Mouse (Mus musculus): ENCODE data around the gene Anapc15-ps. TPM values are rescaled to one million over a fixed set of nuclear protein-coding genes. Genes with fewer than 3 reads are reported as not detected.

Gene Anapc15-ps
- total RNA-seq (2014; rRNA removed; ENCODE audit: low replicate concordance) (not detected in 2 replicates), polyA plus RNA-seq (2015; fragmentation: Nextera tagmentation; extraction: Ambion mirVana) (not detected in 2 replicates)

GRCm38 (mm10) chr10:95673351-95673750 lies at the start of gene Anapc15-ps:
TSS of gene Anapc15-ps (minus strand) at chr10:95673451.
- no peaks in the 10 kb centered on the region; the same call in 1 of the 2 replicates for H3K9me3 ChIP-seq (replicated peaks; ENCODE audit: control insufficient read depth, low read length)
- H3K4me2 ChIP-seq (ENCODE audit: low read depth, low read length), result no peak within 1 kb of the TSS
- H3K27ac ChIP-seq (ENCODE audit: low read depth), result no peak within 1 kb of the TSS
- H3K9ac ChIP-seq (replicated peaks; ENCODE audit: low read depth, low read length), result no peak within 1 kb of the TSS
- no peak within 1 kb of the TSS for H3K4me3 ChIP-seq (ENCODE audit: low read depth, low read length)
- no peaks in the 10 kb centered on the region for H3K27me3 ChIP-seq (ENCODE audit: control insufficient read depth, insufficient read depth, low read length)
- ATAC-seq (ENCODE audit: insufficient read depth, low read depth) (no peak), DNase-seq (ENCODE audit: low spot score) (no peak)
- 88% methylated on average over 3 of the region's 3 CpGs for WGBS
- no peaks in the 10 kb centered on the region for H3K36me3 ChIP-seq (replicated peaks; ENCODE audit: control insufficient read depth, insufficient read depth, low read length)
- no peaks in the 10 kb centered on the region for H3K4me1 ChIP-seq (ENCODE audit: control insufficient read depth, insufficient read depth)
- TF ChIP-seq CTCF (IDR thresholded peaks at IDR 0.05; ENCODE audit: low read depth) (no peak), EP300 (IDR thresholded peaks at IDR 0.05; ENCODE audit: low read depth) (no peak)

- 67% methylated on average over 10 of the region's 10 CpGs for WGBS
- DNase-seq (ENCODE audit: low spot score) (no peak), ATAC-seq (ENCODE audit: insufficient read depth, low read depth) (no peak)
- Histone ChIP-seq H3K27ac (ENCODE audit: low read depth) (no peak overlapping the region), H3K27me3 (ENCODE audit: control insufficient read depth, insufficient read depth, low read length) (no peaks in the 10 kb centered on the region), H3K36me3 (replicated peaks; ENCODE audit: control insufficient read depth, insufficient read depth, low read length) (no peaks in the 10 kb centered on the region), H3K4me3 (ENCODE audit: low read depth, low read length) (no peak overlapping the region), H3K9me3 (replicated peaks; ENCODE audit: control insufficient read depth, low read length) (no peaks in the 10 kb centered on the region; the same call in 1 of the 2 replicates), H3K4me1 (ENCODE audit: control insufficient read depth, insufficient read depth) (0 out of 2 replicates have a peak, but pooled peaks cover 8% of the 10 kb centered on the region), H3K4me2 (ENCODE audit: low read depth, low read length) (no peak overlapping the region), H3K9ac (replicated peaks; ENCODE audit: low read depth, low read length) (no peak overlapping the region)
- no peak for TF ChIP-seq EP300 (IDR thresholded peaks at IDR 0.05; ENCODE audit: low read depth)
- TF ChIP-seq CTCF (IDR thresholded peaks at IDR 0.05; ENCODE audit: low read depth), result no peak
Observed at GRCm38 (mm10) chr10:95722203-95722611, 49.0 kb upstream of the Anapc15-ps start.

GRCm38 (mm10) chr10:95720181-95720798 lies 47.0 kb upstream of the Anapc15-ps start:
- no peaks in the 10 kb centered on the region for H3K36me3 ChIP-seq (replicated peaks; ENCODE audit: control insufficient read depth, insufficient read depth, low read length)
- DNase-seq (ENCODE audit: low spot score), result no peak
- 0 out of 2 replicates have a peak, but pooled peaks cover 3% of the 10 kb centered on the region for H3K4me1 ChIP-seq (ENCODE audit: control insufficient read depth, insufficient read depth)
- H3K27me3 ChIP-seq (ENCODE audit: control insufficient read depth, insufficient read depth, low read length), result no peaks in the 10 kb centered on the region
- no peaks in the 10 kb centered on the region; the same call in 1 of the 2 replicates for H3K9me3 ChIP-seq (replicated peaks; ENCODE audit: control insufficient read depth, low read length)
- H3K9ac ChIP-seq (replicated peaks; ENCODE audit: low read depth, low read length), result no peak overlapping the region
- WGBS, result 61% methylated on average over 12 of the region's 12 CpGs
- TF ChIP-seq CTCF (IDR thresholded peaks at IDR 0.05; ENCODE audit: low read depth) (no peak), EP300 (IDR thresholded peaks at IDR 0.05; ENCODE audit: low read depth) (no peak)
- no peak overlapping the region for H3K4me3 ChIP-seq (ENCODE audit: low read depth, low read length)
- no peak overlapping the region for H3K27ac ChIP-seq (ENCODE audit: low read depth)
- no peak for ATAC-seq (ENCODE audit: insufficient read depth, low read depth)
- no peak overlapping the region for H3K4me2 ChIP-seq (ENCODE audit: low read depth, low read length)

GRCm38 (mm10) chr10:95719472-95719871 lies 46.2 kb upstream of the Anapc15-ps start:
- H3K4me1 ChIP-seq (ENCODE audit: control insufficient read depth, insufficient read depth), result no peaks in the 10 kb centered on the region
- no peaks in the 10 kb centered on the region for H3K27me3 ChIP-seq (ENCODE audit: control insufficient read depth, insufficient read depth, low read length)
- DNase-seq (ENCODE audit: low spot score), result no peak
- H3K9me3 ChIP-seq (replicated peaks; ENCODE audit: control insufficient read depth, low read length), result no peaks in the 10 kb centered on the region; the same call in 1 of the 2 replicates
- no peak overlapping the region for H3K4me2 ChIP-seq (ENCODE audit: low read depth, low read length)
- H3K4me3 ChIP-seq (ENCODE audit: low read depth, low read length), result no peak overlapping the region
- WGBS, result 71% methylated on average over 6 of the region's 6 CpGs
- ATAC-seq (ENCODE audit: insufficient read depth, low read depth), result no peak
- H3K36me3 ChIP-seq (replicated peaks; ENCODE audit: control insufficient read depth, insufficient read depth, low read length), result no peaks in the 10 kb centered on the region
- TF ChIP-seq CTCF (IDR thresholded peaks at IDR 0.05; ENCODE audit: low read depth) (no peak), EP300 (IDR thresholded peaks at IDR 0.05; ENCODE audit: low read depth) (no peak)
- H3K27ac ChIP-seq (ENCODE audit: low read depth), result no peak overlapping the region
- H3K9ac ChIP-seq (replicated peaks; ENCODE audit: low read depth, low read length), result no peak overlapping the region

- H3K36me3 ChIP-seq (replicated peaks; ENCODE audit: control insufficient read depth, insufficient read depth, low read length), result no peaks in the 10 kb centered on the region
- ATAC-seq (ENCODE audit: insufficient read depth, low read depth) (no peak), DNase-seq (ENCODE audit: low spot score) (no peak)
- WGBS, result 50% methylated on average over 1 of the region's 1 CpGs
- H3K27ac ChIP-seq (ENCODE audit: low read depth), result no peak overlapping the region
- H3K4me3 ChIP-seq (ENCODE audit: low read depth, low read length), result no peak overlapping the region
- no peaks in the 10 kb centered on the region for H3K4me1 ChIP-seq (ENCODE audit: control insufficient read depth, insufficient read depth)
- no peak overlapping the region for H3K4me2 ChIP-seq (ENCODE audit: low read depth, low read length)
- no peak for TF ChIP-seq EP300 (IDR thresholded peaks at IDR 0.05; ENCODE audit: low read depth)
- no peak for TF ChIP-seq CTCF (IDR thresholded peaks at IDR 0.05; ENCODE audit: low read depth)
- no peak overlapping the region for H3K9ac ChIP-seq (replicated peaks; ENCODE audit: low read depth, low read length)
- no peaks in the 10 kb centered on the region; the same call in 1 of the 2 replicates for H3K9me3 ChIP-seq (replicated peaks; ENCODE audit: control insufficient read depth, low read length)
- H3K27me3 ChIP-seq (ENCODE audit: control insufficient read depth, insufficient read depth, low read length), result no peaks in the 10 kb centered on the region
Observed at GRCm38 (mm10) chr10:95718760-95719159, 45.5 kb upstream of the Anapc15-ps start.

Data from heart, postnatal 0 days (tissue).